Mouse (Mus musculus): ENCODE data around the gene 2810004N23Rik.
A peak's percentile ranks its signal among the peaks of the same experiment; 100 is the strongest.
"Not testable (repeated sequence)": the region's sequence is repeated elsewhere in the genome, so short reads cannot be mapped to it uniquely, and the experiment has no call there.

2810004N23Rik gene

DNA sequence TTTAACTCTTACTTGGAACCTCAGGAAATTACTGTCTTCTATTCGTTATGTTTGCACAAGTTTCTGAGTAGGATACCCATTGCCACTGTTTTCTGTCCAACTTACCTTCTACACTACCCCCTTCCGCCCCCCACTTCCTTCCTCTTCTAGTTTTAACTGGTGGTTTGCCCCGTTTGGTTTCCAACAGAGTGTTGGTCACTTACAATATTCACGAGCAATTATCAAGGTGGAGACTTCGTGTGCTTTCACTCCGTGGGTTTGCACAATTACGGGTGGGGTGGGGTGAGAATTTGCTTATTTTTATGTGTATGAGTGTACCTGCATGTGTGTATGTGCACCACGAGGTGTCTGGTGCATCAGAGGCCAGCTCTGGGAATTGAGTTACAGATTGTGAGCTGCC lies 809 bp upstream of the 2810004N23Rik start:
- no peak for DNase-seq

DNA sequence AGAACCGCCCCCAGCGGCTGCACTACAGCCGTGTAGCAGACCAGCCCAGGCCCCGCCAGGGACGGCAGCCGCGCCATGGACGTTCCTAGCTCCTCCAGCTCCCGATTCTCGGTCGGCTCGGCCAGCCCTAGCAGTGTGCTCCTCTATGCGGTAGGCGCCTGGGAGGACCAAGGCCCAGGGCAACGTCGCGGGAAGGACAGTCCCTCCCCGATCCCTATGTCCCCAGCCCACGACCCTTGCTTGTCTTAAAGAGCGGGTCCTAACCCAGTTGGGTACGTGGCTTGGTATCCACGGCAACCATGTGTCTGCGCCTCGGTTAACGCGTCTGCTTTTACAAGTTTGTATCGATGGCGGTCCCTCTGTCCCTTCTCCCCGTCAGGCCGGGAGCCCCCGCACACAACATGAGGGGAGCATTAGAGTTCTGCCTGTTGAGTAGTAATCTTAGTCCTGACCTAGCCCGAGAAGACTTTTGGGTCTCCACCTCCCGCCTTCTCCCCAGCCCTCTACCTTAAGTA lies 300 bp upstream of the 2810004N23Rik start:
- no peak for DNase-seq

DNA sequence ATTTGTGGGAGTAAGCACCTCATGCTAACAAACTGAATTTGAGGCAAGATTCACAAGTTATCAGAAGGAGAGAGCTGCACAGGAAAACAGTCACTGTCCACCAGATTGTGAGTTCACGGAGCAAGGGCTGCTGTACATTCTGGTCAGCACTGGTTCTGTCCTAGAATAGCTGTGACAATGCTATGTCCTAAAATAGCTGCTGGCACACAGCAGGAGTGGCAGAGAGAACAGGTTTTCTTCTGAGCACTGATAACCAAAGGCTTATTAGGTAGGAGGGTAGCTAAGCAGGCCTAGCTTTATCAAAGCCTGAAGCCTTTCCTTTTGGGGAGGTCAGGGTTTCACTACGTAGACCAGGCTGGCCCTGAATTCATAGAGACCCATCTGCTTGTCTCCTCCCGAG lies 2.7 kb downstream of the 2810004N23Rik start:
- peak; percentile 52 to 53 for DNase-seq

DNA sequence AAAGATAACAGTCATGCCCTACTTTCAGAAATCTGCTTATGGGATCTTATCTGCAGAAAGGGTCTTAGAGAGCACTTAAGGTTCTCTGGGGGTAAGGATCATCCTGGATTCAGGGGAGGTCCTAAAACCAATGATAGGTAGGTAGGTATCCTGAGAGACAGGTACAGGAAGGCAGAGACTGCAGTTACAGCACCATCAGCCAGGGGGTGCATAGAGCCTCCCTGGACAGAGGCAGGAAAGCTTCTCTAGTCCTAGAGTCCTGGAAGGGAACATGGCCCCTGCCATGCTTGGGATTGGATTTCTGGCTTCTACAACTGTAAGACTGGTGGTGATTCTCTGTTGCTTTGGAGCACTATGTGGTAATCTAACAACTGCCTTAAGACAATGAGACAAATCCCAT lies 3.5 kb downstream of the 2810004N23Rik start:
- DNase-seq, result peak; percentile 32 to 61

DNA sequence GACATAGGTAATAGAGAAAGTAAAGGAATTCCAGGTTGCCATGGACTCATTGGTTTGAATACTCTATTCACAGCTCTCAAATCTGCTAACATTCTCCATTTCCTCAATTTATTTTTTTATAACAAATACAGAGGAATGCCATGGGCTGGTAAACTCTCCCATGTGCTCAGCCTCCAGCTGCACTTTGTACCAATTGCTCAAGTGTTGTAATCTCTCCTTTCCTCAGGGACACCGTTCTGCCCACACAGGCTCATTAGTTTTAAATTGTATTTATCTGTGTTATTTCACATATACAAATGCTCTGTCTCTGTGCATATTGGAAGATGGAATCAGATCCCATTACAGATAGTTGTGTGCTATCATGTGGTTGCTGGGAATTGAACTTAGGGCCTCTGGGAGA lies 9.4 kb downstream of the 2810004N23Rik start:
- DNase-seq, result no peak

DNA sequence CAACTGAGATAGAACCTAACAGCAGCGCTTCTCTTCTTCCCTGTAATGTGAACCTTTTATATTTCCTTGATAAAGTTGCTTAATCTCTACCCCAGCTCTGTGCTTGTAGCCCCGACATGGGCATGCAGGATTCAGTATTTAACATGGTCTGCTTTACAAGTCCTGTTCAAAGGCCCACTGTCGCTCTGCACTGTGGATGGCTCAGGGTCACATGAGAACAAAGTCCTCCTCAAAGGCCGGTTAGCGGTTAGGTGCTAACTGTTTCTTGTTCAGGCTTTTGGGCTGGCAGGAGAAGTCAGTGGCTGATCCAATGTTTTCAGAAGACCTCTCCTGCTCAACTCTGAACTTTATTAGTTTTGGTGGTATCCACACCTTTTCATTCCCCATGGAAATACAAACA lies 17.3 kb downstream of the 2810004N23Rik start:
- no peak for DNase-seq

DNA sequence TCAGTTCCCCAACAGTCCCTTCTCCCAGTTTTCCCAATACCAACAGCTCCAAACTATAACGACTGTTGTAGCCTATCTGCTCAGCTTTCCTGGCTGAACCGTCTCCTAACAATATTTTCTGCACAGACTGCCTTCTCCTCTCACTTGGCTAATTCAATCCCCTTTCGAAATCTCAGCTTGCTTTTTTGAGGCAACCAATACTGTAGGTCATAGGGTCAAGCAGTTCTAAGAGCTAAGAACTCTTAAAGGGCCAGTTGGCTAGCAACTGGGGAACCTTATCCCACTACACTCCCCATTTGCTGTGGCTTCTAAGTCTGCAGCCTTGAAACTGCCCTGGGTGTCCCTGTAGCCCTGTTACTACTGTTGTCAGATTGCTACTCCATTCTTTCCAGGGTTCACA lies 17.8 kb downstream of the 2810004N23Rik start:
- DNase-seq, result no peak

DNA sequence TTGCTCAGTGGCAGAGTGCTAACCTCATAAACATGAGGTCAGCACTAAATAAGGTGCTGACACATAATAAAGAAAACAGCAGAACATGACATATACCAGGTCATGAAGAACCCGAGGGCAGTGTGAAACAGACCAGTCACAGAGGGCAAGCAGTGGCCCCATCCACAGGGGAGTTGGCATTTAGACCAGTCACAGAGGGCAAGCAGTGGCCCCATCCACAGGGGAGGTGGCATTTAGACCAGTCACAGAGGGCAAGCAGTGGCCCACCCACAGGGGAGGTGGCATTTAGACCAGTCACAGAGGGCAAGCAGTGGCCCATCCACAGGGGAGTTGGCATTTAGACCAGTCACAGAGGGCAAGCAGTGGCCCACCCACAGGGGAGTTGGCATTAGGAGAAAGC lies 20.0 kb downstream of the 2810004N23Rik start:
- DNase-seq, result not testable (repeated sequence)

DNA sequence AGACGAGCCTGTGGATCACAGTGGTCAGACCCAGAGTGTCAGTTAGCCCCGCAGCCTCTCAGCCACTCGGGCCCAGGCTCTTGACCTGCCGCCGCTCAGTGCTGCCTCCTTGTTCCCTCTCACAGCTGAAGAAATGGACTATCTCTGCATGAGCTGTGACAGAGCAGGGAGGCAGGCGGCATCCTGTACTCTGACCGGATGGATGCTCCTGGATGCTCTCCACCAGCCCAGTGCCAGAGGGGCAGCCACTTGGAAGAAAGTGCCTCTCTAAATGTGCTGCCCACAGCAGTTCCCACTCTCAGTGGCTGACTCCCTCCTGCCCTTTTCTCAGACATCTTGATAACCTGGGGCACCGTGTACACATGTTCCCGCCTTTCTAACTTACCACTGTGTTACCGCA lies 21.1 kb downstream of the 2810004N23Rik start:
- DNase-seq, result peak; percentile 61 to 63

DNA sequence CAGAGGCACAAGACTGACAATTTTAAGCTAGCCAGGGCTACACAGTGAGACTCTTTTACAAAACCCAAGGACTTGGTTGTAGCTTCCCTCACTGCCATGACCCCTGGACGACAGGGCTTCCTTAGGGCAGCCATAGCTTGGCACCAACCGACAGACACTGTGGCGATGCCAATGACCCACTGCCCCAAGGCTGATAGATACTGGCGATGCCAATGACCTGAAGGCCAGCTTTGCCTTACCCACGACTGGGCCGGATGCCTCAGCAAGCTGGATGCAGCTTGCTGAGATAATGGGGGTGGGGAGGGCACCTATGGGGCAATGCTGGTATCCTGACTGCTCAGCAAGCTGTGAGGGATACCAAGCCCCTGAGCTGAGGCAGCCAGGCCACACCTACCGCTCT lies 22.0 kb downstream of the 2810004N23Rik start:
- no peak for DNase-seq

DNA sequence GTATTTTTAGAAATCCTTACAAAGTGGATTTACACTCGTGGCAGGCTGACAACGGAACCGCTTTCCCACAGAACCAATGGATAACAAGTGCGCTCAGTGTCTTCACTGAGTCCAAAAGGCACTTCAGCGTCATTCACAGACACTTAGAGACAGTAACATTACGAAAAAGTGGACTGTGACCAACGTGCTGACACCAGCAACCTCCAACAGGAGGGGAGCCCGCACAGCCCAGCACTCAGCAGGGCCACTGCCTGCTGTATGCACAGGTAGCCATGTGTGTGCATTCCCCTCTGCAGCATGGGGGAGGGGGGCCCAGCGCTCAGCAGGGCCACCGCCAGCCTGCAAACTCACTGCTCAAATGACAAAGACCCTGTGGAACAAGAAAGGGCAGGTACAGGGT lies 23.5 kb downstream of the 2810004N23Rik start:
- DNase-seq, result no peak

DNA sequence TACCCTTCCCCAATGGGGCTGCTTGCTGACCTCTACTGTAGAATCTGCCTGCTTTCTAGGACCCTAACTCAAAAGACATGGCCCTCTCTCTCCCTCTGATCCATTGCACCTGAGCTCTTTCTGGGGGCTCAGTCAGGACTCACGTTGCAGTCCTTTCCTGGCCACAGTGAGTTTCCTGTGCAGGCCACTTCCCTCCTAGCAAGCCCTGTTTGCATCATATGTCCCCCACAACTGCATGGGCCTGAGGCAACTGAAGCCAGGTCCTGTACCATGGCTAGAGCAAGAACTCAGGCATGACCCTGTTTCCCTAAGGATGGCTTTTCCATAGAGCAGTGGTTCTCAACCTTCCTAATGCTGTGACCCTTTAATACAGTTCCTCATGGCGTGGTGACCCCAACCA lies 25.0 kb downstream of the 2810004N23Rik start:
- DNase-seq, result no peak

DNA sequence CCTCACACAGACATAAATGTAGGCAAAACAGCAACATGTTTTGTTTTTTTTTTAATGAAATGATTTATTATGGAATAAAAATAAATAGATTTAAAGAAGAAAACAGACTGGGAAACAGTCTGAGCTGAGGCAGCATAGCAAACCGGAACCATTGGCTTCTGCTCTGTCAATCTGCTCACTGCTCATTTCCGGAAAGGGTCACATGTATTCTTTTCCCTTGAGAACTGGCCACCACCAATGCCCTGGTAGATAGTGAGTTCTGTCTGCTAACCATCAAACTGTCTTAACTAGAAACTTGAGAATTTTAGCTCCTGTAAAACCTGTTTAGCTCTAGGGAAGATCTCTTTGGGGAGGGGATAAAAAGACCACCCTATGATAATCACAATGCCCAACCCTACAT lies 26.0 kb downstream of the 2810004N23Rik start:
- DNase-seq, result no peak

DNA sequence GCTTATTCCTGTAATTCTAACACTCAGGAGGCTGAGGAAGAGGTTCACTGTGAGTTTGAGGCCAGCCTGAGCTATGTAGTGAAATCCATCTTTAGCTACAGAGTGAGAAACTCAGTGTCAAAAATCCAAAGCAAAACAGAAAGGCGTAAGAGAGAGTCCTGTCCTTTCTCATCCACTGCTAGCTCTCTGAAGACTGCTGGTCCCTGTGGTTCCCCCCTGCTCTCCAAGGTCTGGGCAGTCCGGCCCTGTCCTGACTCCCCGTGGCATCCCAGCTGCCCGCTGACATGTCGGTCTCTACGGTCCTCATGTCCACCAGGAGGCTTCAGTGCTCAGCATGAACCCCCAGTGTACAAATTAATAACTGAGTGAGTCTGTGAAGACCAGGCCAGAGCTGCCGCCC lies 26.6 kb downstream of the 2810004N23Rik start:
- DNase-seq, result no peak

DNA sequence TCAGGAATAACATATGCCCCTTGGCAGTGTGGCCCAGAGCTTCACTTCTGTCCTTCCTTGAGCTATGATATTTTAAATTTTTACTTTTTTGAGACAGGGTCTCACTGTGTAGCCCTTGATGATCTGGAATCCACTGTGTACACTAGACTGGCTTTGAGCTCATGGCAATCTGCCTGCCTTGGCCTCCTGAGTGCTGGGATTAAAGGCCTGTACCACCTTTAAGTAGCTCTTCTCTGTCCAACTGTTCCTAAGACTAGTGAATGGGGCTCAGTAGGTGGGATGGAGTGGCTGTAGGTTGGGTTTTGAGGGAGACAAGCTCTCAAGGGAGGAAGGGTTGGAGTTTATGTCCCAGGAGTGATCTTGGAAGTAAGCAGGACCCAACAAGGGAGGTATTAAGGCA lies 27.1 kb downstream of the 2810004N23Rik start:
- no peak for DNase-seq

DNA sequence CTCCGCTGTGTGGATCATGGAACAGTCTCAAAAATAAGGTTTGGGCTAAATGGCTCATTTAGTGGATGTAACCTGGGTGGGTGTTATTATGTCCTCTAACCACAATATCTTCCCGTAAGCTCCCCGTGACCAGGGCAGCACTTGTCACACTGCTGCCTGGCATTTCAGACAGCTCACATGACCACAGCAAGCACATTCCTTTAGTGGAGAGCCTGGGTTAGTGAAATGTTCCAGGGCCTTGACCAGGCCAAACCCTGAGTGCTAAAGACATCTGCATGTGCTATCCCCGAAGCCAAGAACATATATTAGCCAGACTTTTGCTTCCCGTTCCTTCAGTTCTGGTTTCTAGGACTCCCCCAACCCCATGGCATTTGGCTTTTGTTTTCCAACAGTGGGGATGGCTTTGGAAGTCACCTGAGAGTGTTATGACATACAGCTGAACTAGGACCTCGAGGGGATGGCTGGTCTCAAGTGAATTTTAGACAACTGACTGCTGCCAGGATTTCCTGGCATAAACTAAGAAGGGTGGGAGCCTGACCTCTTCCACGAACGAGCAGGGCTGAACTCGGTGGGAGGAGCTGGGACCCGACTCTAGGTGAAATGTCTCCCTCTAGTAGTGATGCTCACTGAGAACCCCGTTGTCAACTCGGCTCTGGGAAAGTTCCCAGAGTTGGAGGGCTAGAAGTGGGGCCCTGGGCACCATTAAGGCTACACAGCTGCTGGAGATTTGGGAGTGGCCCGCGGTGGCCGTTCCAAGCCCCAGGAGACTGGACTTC lies 29.3 kb downstream of the 2810004N23Rik start:
- DNase-seq, result no peak

DNA sequence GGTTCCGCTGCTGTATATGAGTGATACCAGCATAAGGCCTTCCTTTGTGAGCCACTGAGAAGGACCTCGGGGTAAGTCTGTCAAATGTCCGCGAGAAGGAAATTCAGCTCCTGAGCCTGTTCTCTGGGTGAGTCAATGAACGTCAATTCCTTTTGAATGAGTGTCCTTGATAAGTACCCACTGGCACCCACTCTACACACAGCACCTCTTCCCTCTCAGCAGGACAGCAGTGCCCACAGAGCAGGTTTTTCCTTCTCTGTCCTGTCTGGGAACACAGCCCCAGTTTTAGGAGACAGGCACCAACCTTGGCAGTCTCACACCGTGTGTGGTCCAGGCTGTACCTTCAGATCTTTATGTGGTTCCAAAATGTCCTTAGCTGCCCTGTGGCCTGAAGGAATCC lies 31.0 kb downstream of the 2810004N23Rik start:
- DNase-seq, result no peak

DNA sequence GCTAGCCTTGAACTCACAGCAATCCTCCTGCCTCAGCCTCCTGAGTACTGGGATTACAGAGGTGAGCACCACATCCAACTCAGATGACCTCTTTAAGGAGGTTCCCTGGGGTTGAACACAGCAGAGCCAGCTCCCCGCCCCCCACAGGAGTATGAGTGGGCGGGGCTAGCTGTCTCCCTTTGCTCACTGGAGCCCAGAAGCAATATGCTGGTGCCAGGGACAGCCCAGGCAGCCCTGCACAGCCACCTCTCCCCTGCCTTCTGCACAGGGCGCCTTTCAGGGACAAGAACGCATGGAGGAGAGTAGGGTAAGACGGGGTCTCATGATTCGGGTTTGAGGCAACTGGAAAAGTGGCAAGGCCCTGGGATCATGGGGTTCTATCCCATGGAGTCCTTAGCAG lies 31.4 kb downstream of the 2810004N23Rik start:
- no peak for DNase-seq

DNA sequence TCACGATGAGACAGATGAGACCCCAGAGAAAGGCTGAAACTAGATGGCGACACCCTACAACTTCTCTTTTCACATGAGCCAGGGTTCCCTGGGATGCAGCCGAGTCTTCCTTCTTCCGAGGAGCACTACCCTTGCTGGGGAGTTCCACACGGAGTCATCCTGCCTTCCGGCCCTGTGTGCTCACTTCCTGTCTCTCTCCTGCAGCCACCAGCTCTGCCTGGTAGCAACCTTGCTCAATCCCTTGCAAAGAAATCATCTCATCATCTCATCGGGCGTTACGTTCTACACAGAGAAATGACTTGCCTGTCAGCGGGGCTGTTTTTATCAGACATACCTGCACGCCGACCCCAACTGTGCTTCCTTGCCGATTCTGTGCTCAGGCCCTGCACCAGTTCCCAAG lies 32.9 kb downstream of the 2810004N23Rik start:
- DNase-seq, result no peak

DNA sequence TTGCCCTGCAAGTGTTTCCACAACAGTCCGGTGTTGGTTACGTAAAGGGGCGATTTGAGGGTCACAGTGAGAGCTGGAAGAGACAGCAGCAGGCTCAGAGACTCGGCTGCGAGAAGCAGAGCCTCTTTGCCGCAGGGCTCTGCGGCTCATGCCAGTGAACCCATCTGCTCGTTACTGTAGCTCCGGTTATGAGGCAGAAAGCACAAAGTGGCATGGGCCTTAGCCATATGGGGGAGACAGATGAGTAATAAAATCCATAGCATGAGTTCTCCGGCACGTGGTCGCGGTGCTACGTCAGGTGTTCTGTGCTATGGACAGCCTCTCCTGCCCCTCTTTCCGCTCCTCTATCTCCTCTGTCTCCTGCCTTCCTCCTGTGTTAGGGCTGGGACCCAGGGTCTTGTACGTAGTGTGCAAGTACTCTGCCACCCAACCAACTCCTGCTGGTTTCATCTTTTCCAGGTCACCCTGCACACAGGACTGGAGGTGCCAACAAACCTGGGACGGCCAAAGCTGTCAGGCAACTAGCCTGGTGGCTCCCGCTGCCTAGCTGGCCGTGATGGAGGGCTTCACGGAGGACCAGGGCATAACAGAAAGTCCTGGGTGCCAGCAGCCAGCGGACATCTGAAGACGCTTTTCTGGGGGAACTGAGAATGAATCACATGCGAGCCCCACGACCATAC lies 34.2 kb downstream of the 2810004N23Rik start:
- DNase-seq, result peak; percentile 64 to 70

DNA sequence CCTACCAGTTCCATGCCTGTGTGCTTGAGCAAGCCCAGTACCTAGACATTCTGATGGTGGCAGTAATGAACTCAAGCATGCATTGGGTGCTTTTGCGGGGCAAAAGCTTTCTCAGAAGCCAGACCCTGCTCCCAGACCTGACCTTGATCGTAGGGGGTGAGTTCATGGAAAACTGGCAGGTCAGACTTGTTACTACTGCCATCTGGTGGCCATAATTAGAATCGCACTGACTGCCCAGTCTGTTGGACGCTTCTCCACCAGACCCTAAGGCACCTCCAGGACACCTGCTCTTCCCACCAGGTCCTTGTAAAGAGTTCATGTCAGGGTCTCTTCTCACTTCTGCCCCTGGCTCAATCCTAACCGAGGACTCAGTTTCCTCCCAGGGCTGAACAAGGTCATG lies 35.5 kb downstream of the 2810004N23Rik start:
- DNase-seq, result peak; percentile 76 to 86

DNA sequence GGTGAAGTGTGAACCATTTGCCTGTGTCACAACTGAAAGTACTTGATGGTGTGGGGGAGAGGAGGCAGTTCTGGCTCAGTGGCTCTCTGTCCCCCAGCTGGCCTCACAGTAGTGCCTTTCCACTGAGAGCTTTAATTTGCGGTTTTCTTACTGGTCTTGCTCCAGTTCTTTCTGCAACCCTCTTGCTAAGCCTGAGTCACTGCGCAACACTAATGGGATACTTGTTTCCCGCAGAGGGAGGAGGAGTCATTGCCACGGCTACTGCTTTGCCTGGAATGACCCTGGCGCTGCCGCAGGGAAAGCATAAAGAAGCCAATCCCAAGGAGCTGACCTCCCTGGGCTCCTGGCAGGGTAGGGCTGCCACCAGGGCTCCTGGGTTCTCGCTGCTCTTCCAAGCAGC lies 36.3 kb downstream of the 2810004N23Rik start:
- peak in 1 of 2 experiments; percentile 39 for DNase-seq

DNA sequence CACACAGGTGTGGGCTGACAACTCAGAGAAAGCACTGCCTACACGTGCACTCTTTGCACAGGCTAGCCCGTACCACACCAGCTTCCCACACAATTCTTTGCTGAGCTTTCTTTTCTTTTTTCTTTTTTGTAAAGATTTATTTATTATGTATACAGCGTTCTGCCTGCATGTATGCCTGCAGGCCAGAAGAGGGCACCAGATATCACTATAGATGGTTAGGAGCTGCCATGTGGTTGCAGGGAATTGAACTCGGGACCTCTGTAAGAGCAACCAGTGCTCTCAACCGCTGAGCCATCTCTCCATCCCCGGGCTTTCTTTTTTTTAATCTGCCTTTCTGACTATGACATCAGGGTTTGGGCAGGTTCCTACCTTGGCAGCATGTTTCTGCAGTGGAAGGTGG lies 39.4 kb downstream of the 2810004N23Rik start:
- no peak for DNase-seq

DNA sequence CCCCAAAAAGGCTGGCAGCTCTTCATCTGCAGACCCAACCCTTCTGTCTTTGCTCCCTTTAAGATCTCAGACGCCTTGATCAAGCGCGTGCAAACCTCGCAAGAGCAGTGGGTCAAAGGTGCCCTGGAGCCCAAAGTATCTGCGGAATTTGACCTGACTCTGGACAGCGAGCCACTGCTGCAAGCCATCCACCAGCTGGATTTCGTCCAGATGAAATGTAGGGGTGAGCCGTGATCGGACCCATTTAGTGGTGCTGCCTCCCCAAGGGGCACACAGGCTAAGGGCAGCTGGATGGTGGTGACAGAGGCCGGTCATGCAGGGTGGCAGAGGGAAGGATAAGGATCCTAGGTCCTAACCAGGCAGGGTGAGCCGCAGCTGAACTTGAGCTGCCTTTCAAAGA lies 42.8 kb downstream of the 2810004N23Rik start:
- no peak for DNase-seq
